Mouse (Mus musculus): Measurements from ENCODE around the gene Acot2. TPM values are rescaled to one million over a fixed set of nuclear protein-coding genes. Genes with fewer than 3 reads are reported as not detected.

The Acot2 gene
- polyA plus RNA-seq, 1 experiment from 2014 or later = 40.9 TPM

Other genes with a start within 250 kb of the Acot2 start
- 2.7 and 3.0 TPM in 2 replicates for gene Papln, start 224.2 kb upstream of the Acot2 start, polyA plus RNA-seq (2015; fragmentation: Nextera tagmentation; extraction: Ambion mirVana)
- 44.3 and 51.6 TPM in 2 replicates for gene Numb, start 65.9 kb upstream of the Acot2 start, polyA plus RNA-seq (2015; fragmentation: Nextera tagmentation; extraction: Ambion mirVana)
- 11.2 and 11.5 TPM in 2 replicates for gene Riox1, start 37.3 kb upstream of the Acot2 start, polyA plus RNA-seq (2015; fragmentation: Nextera tagmentation; extraction: Ambion mirVana)
- gene Heatr4, start 3.0 kb upstream of the Acot2 start, polyA plus RNA-seq (2015; fragmentation: Nextera tagmentation; extraction: Ambion mirVana) = not detected in 2 replicates
- gene Acot1, start 21.6 kb downstream of the Acot2 start, polyA plus RNA-seq (2015; fragmentation: Nextera tagmentation; extraction: Ambion mirVana) = 69.0 and 69.8 TPM in 2 replicates
- 8.0 and 11.5 TPM in 2 replicates for gene Acot4, start 50.5 kb downstream of the Acot2 start, polyA plus RNA-seq (2015; fragmentation: Nextera tagmentation; extraction: Ambion mirVana)
- not detected in 2 replicates for gene Gm49366, start 51.1 kb downstream of the Acot2 start, polyA plus RNA-seq (2015; fragmentation: Nextera tagmentation; extraction: Ambion mirVana)
- 2.6 and 3.4 TPM in 2 replicates for gene Acot3, start 64.3 kb downstream of the Acot2 start, polyA plus RNA-seq (2015; fragmentation: Nextera tagmentation; extraction: Ambion mirVana)
- gene Acot5, start 81.5 kb downstream of the Acot2 start, polyA plus RNA-seq (2015; fragmentation: Nextera tagmentation; extraction: Ambion mirVana) = not detected in 2 replicates
- 1.7 and 1.9 TPM in 2 replicates for gene Acot6, start 112.8 kb downstream of the Acot2 start, polyA plus RNA-seq (2015; fragmentation: Nextera tagmentation; extraction: Ambion mirVana)
- 4.2 and 4.8 TPM in 2 replicates for gene Dnal1, start 126.5 kb downstream of the Acot2 start, polyA plus RNA-seq (2015; fragmentation: Nextera tagmentation; extraction: Ambion mirVana)
- gene Pnma1, start 160.6 kb downstream of the Acot2 start, polyA plus RNA-seq (2015; fragmentation: Nextera tagmentation; extraction: Ambion mirVana) = 1.1 and 1.2 TPM in 2 replicates
- gene Elmsan1, start 231.0 kb downstream of the Acot2 start, polyA plus RNA-seq (2015; fragmentation: Nextera tagmentation; extraction: Ambion mirVana) = 8.6 and 9.3 TPM in 2 replicates

Data from kidney, embryonic 16.5 days (tissue).